Mouse (Mus musculus): ENCODE measurements around the gene Bri3. TPM values are rescaled to one million over a fixed set of nuclear protein-coding genes. Genes with fewer than 3 reads are reported as not detected.
A peak's percentile ranks its signal among the peaks of the same experiment; 100 is the strongest.

Gene Bri3
- polyA plus RNA-seq, 3 experiments from 2014 or later, result 2.0 to 5.2 (median 3.2) TPM

- ATAC-seq, result no peak
Observed at GRCm38 (mm10) chr5:144263496-144263895, 19.3 kb downstream of the Bri3 start.

GRCm38 (mm10) chr5:144267535-144268241, 23.5 kb downstream of the Bri3 start:
- no peak for ATAC-seq

- no peak for ATAC-seq
Observed at GRCm38 (mm10) chr5:144269926-144270325, 25.7 kb downstream of the Bri3 start.

GRCm38 (mm10) chr5:144270420-144270819, 26.2 kb downstream of the Bri3 start:
- no peak for ATAC-seq

- no peak for ATAC-seq
Observed at GRCm38 (mm10) chr5:144271118-144271517, 26.9 kb downstream of the Bri3 start.

- ATAC-seq, result no peak
Observed at GRCm38 (mm10) chr5:144271772-144272171, 27.5 kb downstream of the Bri3 start.

- ATAC-seq, result no peak
Observed at GRCm38 (mm10) chr5:144274904-144275303, 30.7 kb downstream of the Bri3 start.

GRCm38 (mm10) chr5:144276898-144277630, 32.8 kb downstream of the Bri3 start:
- ATAC-seq, result peak; percentile 35

GRCm38 (mm10) chr5:144278374-144278960, 34.2 kb downstream of the Bri3 start:
- no peak for ATAC-seq

- ATAC-seq, result no peak
Observed at GRCm38 (mm10) chr5:144279081-144279541, 34.9 kb downstream of the Bri3 start.

- ATAC-seq, result no peak
Observed at GRCm38 (mm10) chr5:144279926-144280325, 35.7 kb downstream of the Bri3 start.

GRCm38 (mm10) chr5:144282470-144283260, 38.4 kb downstream of the Bri3 start:
- ATAC-seq, result no peak

- ATAC-seq, result peak; percentile 21
Observed at GRCm38 (mm10) chr5:144283551-144284031, 39.4 kb downstream of the Bri3 start.

GRCm38 (mm10) chr5:144284599-144284998, 40.4 kb downstream of the Bri3 start:
- ATAC-seq, result no peak

- no peak for ATAC-seq
Observed at GRCm38 (mm10) chr5:144286591-144287266, 42.5 kb downstream of the Bri3 start.

- ATAC-seq, result no peak
Observed at GRCm38 (mm10) chr5:144287267-144287820, 43.1 kb downstream of the Bri3 start.

- ATAC-seq, result no peak
Observed at GRCm38 (mm10) chr5:144288391-144288790, 44.2 kb downstream of the Bri3 start.

- ATAC-seq, result no peak
Observed at GRCm38 (mm10) chr5:144289769-144290440, 45.7 kb downstream of the Bri3 start.

- ATAC-seq, result peak; percentile 41
Observed at GRCm38 (mm10) chr5:144294908-144295307, 50.7 kb downstream of the Bri3 start.

GRCm38 (mm10) chr5:144295357-144295756, 51.1 kb downstream of the Bri3 start:
- no peak for ATAC-seq

- ATAC-seq, result no peak
Observed at GRCm38 (mm10) chr5:144296090-144296604, 51.9 kb downstream of the Bri3 start.

Data from inflammation-experienced regulatory T-cells, adult 6 months (primary cell).